Mouse (Mus musculus): ENCODE results near the gene Pim1. TPM values are rescaled to one million over a fixed set of nuclear protein-coding genes. Genes with fewer than 3 reads are reported as not detected.

The Pim1 gene
- polyA plus RNA-seq, 1 experiment from 2014 or later, result 17.4 TPM

- ATAC-seq (ENCODE audit: insufficient number of reproducible peaks, insufficient read depth, low FRiP score, low TSS enrichment, low read depth), result no peak
- Histone ChIP-seq H3K9me3 (no peaks in the 10 kb centered on the region), H3K4me1 (peaks cover 55% of the 10 kb centered on the region), H3K4me2 (no peak overlapping the region), H3K27me3 (no peaks in the 10 kb centered on the region), H3K36me3 (no peaks in the 10 kb centered on the region), H3K27ac (no peak overlapping the region), H3K9ac (no peak overlapping the region), H3K4me3 (no peak overlapping the region)
- WGBS, result 86% methylated on average over 9 of the region's 9 CpGs
These were observed 35.0 kb upstream of the Pim1 start for GRCm38 (mm10) chr17:29455411-29456120.

- Histone ChIP-seq H3K9me3 (no peaks in the 10 kb centered on the region), H3K9ac (no peak overlapping the region), H3K27ac (no peak overlapping the region), H3K36me3 (no peaks in the 10 kb centered on the region), H3K4me1 (peaks cover 46% of the 10 kb centered on the region), H3K4me3 (no peak overlapping the region), H3K4me2 (no peak overlapping the region), H3K27me3 (no peaks in the 10 kb centered on the region)
- 97% methylated on average over 4 of the region's 4 CpGs for WGBS
- ATAC-seq (ENCODE audit: insufficient number of reproducible peaks, insufficient read depth, low FRiP score, low TSS enrichment, low read depth), result no peak
These were observed 34.1 kb upstream of the Pim1 start for GRCm38 (mm10) chr17:29456476-29456875.

GRCm38 (mm10) chr17:29456926-29457325 lies 33.6 kb upstream of the Pim1 start:
- Histone ChIP-seq H3K4me2 (no peak overlapping the region), H3K27me3 (no peaks in the 10 kb centered on the region), H3K9me3 (no peaks in the 10 kb centered on the region), H3K27ac (peak overlapping the region; percentile 84; the same call in 1 of the 2 replicates), H3K9ac (no peak overlapping the region), H3K4me1 (peaks cover 41% of the 10 kb centered on the region), H3K36me3 (no peaks in the 10 kb centered on the region), H3K4me3 (no peak overlapping the region)
- whole genome bisulfite sequencing, result 62% methylated on average over 2 of the region's 2 CpGs
- ATAC-seq (ENCODE audit: insufficient number of reproducible peaks, insufficient read depth, low FRiP score, low TSS enrichment, low read depth), result no peak

- Histone ChIP-seq H3K4me1 (peaks cover 41% of the 10 kb centered on the region), H3K4me3 (no peak overlapping the region), H3K27ac (peak overlapping the region; percentile 84), H3K9me3 (no peaks in the 10 kb centered on the region), H3K36me3 (no peaks in the 10 kb centered on the region), H3K9ac (0 out of 2 replicates have a peak overlapping the region, but pooled peaks have one; percentile 49), H3K27me3 (no peaks in the 10 kb centered on the region), H3K4me2 (peak overlapping the region; percentile 50)
- no peak for ATAC-seq (ENCODE audit: insufficient number of reproducible peaks, insufficient read depth, low FRiP score, low TSS enrichment, low read depth)
- 12% methylated on average over 11 of the region's 11 CpGs for WGBS
These were observed 32.6 kb upstream of the Pim1 start for GRCm38 (mm10) chr17:29457795-29458560.

- 7% methylated on average over 24 of the region's 24 CpGs for WGBS
- no peaks in the 10 kb centered on the region for H3K36me3 ChIP-seq
- ATAC-seq (ENCODE audit: insufficient number of reproducible peaks, insufficient read depth, low FRiP score, low TSS enrichment, low read depth), result no peak
- peak overlapping the region; percentile 50 for H3K4me2 ChIP-seq
- peaks cover 53% of the 10 kb centered on the region for H3K4me1 ChIP-seq
- H3K9ac ChIP-seq, result peak overlapping the region; percentile 54
- H3K27ac ChIP-seq, result peak overlapping the region; percentile 84
- H3K27me3 ChIP-seq, result no peaks in the 10 kb centered on the region
- no peaks in the 10 kb centered on the region for H3K9me3 ChIP-seq
- H3K4me3 ChIP-seq, result peak overlapping the region; percentile 7; the same call in 1 of the 2 replicates
These were observed 31.0 kb upstream of the Pim1 start for GRCm38 (mm10) chr17:29459321-29460118.

GRCm38 (mm10) chr17:29460119-29460505 lies 30.4 kb upstream of the Pim1 start:
- H3K9ac ChIP-seq, result peak overlapping the region; percentile 54
- H3K4me2 ChIP-seq, result peak overlapping the region; percentile 50
- H3K27me3 ChIP-seq, result no peaks in the 10 kb centered on the region
- H3K27ac ChIP-seq, result peak overlapping the region; percentile 84
- peaks cover 59% of the 10 kb centered on the region for H3K4me1 ChIP-seq
- WGBS, result 15% methylated on average over 5 of the region's 5 CpGs
- no peak for ATAC-seq (ENCODE audit: insufficient number of reproducible peaks, insufficient read depth, low FRiP score, low TSS enrichment, low read depth)
- H3K4me3 ChIP-seq, result peak overlapping the region; percentile 7; the same call in 1 of the 2 replicates
- no peaks in the 10 kb centered on the region for H3K9me3 ChIP-seq
- H3K36me3 ChIP-seq, result no peaks in the 10 kb centered on the region

GRCm38 (mm10) chr17:29463627-29464026 lies 26.9 kb upstream of the Pim1 start:
- Histone ChIP-seq H3K4me1 (peaks cover 60% of the 10 kb centered on the region), H3K27ac (peak overlapping the region; percentile 91), H3K9ac (peak overlapping the region; percentile 49)

GRCm38 (mm10) chr17:29464068-29464467 lies 26.5 kb upstream of the Pim1 start:
- H3K27ac ChIP-seq, result peak overlapping the region; percentile 91
- H3K4me2 ChIP-seq, result peak overlapping the region; percentile 57
- peak overlapping the region; percentile 33 for H3K4me3 ChIP-seq
- H3K9me3 ChIP-seq, result no peaks in the 10 kb centered on the region
- H3K9ac ChIP-seq, result peak overlapping the region; percentile 49
- 0% methylated on average over 14 of the region's 14 CpGs for WGBS
- no peaks in the 10 kb centered on the region for H3K36me3 ChIP-seq
- ATAC-seq (ENCODE audit: insufficient number of reproducible peaks, insufficient read depth, low FRiP score, low TSS enrichment, low read depth), result peak; percentile 87
- no peaks in the 10 kb centered on the region for H3K27me3 ChIP-seq
- peaks cover 56% of the 10 kb centered on the region for H3K4me1 ChIP-seq

More at GRCm38 (mm10) chr17:29463627-29464026, 26.9 kb upstream of the Pim1 start:
- WGBS, result 1% methylated on average over 13 of the region's 13 CpGs
- Histone ChIP-seq H3K4me2 (peak overlapping the region; percentile 57), H3K4me3 (peak overlapping the region; percentile 33), H3K9me3 (no peaks in the 10 kb centered on the region), H3K36me3 (no peaks in the 10 kb centered on the region), H3K27me3 (no peaks in the 10 kb centered on the region)
- peak; percentile 5; the same call in 1 of the 2 replicates for ATAC-seq (ENCODE audit: insufficient number of reproducible peaks, insufficient read depth, low FRiP score, low TSS enrichment, low read depth)

GRCm38 (mm10) chr17:29464519-29465140 lies 25.9 kb upstream of the Pim1 start:
- WGBS, result 6% methylated on average over 17 of the region's 17 CpGs
- ATAC-seq (ENCODE audit: insufficient number of reproducible peaks, insufficient read depth, low FRiP score, low TSS enrichment, low read depth), result no peak
- Histone ChIP-seq H3K9me3 (no peaks in the 10 kb centered on the region), H3K4me2 (peak overlapping the region; percentile 57), H3K27ac (peak overlapping the region; percentile 91), H3K4me1 (peaks cover 54% of the 10 kb centered on the region), H3K36me3 (no peaks in the 10 kb centered on the region), H3K9ac (peak overlapping the region; percentile 46; the same call in 1 of the 2 replicates), H3K27me3 (no peaks in the 10 kb centered on the region), H3K4me3 (peak overlapping the region; percentile 33)

- no peak for ATAC-seq (ENCODE audit: insufficient number of reproducible peaks, insufficient read depth, low FRiP score, low TSS enrichment, low read depth)
- H3K4me1 ChIP-seq, result peaks cover 54% of the 10 kb centered on the region
- WGBS, result 17% methylated on average over 9 of the region's 9 CpGs
- H3K4me2 ChIP-seq, result no peak overlapping the region
- no peaks in the 10 kb centered on the region for H3K36me3 ChIP-seq
- peak overlapping the region; percentile 91 for H3K27ac ChIP-seq
- H3K27me3 ChIP-seq, result no peaks in the 10 kb centered on the region
- no peak overlapping the region for H3K9ac ChIP-seq
- H3K9me3 ChIP-seq, result no peaks in the 10 kb centered on the region
- H3K4me3 ChIP-seq, result no peak overlapping the region
These were observed 25.0 kb upstream of the Pim1 start for GRCm38 (mm10) chr17:29465405-29466010.
